Mouse (Mus musculus) cerebellum, adult 9-10 months (tissue): ENCODE measurements around the gene Hoxd4.

Experiments used
- DNase-seq: peaks from one replicate; pipeline ENCODE4 v3.0.0; 2022

The Hoxd4 gene

GRCm38 (mm10) chr2:74711721-74712621 lies at the start of gene Hoxd4, which contains the start of gene Hoxd3:
TSS of gene Hoxd4 (plus strand) at chr2:74711929.
TSS of gene Hoxd3 (plus strand) at chr2:74711927.
- no peak for DNase-seq

- DNase-seq: no peak
Observed at GRCm38 (mm10) chr2:74663291-74663925, 48.3 kb upstream of the Hoxd4 start.

GRCm38 (mm10) chr2:74666411-74666810 lies 45.3 kb upstream of the Hoxd4 start:
- no peak for DNase-seq

GRCm38 (mm10) chr2:74667191-74667841 lies 44.4 kb upstream of the Hoxd4 start:
- no peak for DNase-seq

- DNase-seq: no peak
Observed at GRCm38 (mm10) chr2:74667842-74668357, 43.8 kb upstream of the Hoxd4 start, which contains the start of gene Hoxd13. TSS of gene Hoxd13 (plus strand) at chr2:74668310.

- no peak for DNase-seq
Observed at GRCm38 (mm10) chr2:74668370-74669229, 43.1 kb upstream of the Hoxd4 start.

GRCm38 (mm10) chr2:74669230-74669578 lies 42.5 kb upstream of the Hoxd4 start:
- no peak for DNase-seq

GRCm38 (mm10) chr2:74669650-74670235 lies 42.0 kb upstream of the Hoxd4 start:
- no peak for DNase-seq

GRCm38 (mm10) chr2:74670632-74671188 lies 41.0 kb upstream of the Hoxd4 start:
- no peak for DNase-seq

- DNase-seq: no peak
Observed at GRCm38 (mm10) chr2:74671847-74672246, 39.9 kb upstream of the Hoxd4 start.

- no peak for DNase-seq
Observed at GRCm38 (mm10) chr2:74672481-74673362, 39.0 kb upstream of the Hoxd4 start.

GRCm38 (mm10) chr2:74673835-74674425 lies 37.8 kb upstream of the Hoxd4 start:
- no peak for DNase-seq

GRCm38 (mm10) chr2:74674881-74675665 lies 36.7 kb upstream of the Hoxd4 start, which contains the start of gene Hoxd12:
TSS of gene Hoxd12 (plus strand) at chr2:74675013.
- no peak for DNase-seq

GRCm38 (mm10) chr2:74675666-74676282 lies 36.0 kb upstream of the Hoxd4 start:
- no peak for DNase-seq

- no peak for DNase-seq
Observed at GRCm38 (mm10) chr2:74676376-74677052, 35.2 kb upstream of the Hoxd4 start.

GRCm38 (mm10) chr2:74677106-74677505 lies 34.6 kb upstream of the Hoxd4 start:
- no peak for DNase-seq

- DNase-seq: no peak
Observed at GRCm38 (mm10) chr2:74678891-74679595, 32.7 kb upstream of the Hoxd4 start, which contains the start of gene Hoxd11. TSS of gene Hoxd11 (plus strand) at chr2:74679557.
